Mouse (Mus musculus): Measurements from ENCODE around the gene Tbc1d14. TPM values are rescaled to one million over a fixed set of nuclear protein-coding genes. Genes with fewer than 3 reads are reported as not detected.

Gene Tbc1d14
- total RNA-seq, 1 experiment = 12.5 TPM

- Histone ChIP-seq H3K4me3 (ENCODE audit: insufficient read depth in 1 of 2, low read depth in 1 of 2, low read length in 2 of 2, poor library complexity in 1 of 2, severe bottlenecking in 1 of 2) (no peak overlapping the region), H3K9me3 (ENCODE audit: control insufficient read depth, insufficient read depth, low read depth, low read length) (no peaks in the 10 kb centered on the region), H3K4me1 (ENCODE audit: control insufficient read depth in 2 of 2, insufficient read depth in 2 of 2, low read length in 2 of 2, poor library complexity in 1 of 2) (no peaks in the 10 kb centered on the region), H3K36me3 (ENCODE audit: control insufficient read depth, insufficient read depth, low read length, poor library complexity, severe bottlenecking) (peaks cover 14% of the 10 kb centered on the region), H3K27ac (ENCODE audit: insufficient read depth, low read depth, low read length, poor library complexity, severe bottlenecking) (no peak overlapping the region), H3K9ac (ENCODE audit: insufficient read depth, low read depth, low read length, poor library complexity, severe bottlenecking) (no peak overlapping the region)
- no peak for TF ChIP-seq CHD2 (IDR thresholded peaks at IDR 0.05; ENCODE audit: low read depth, low read length)
- no peak for TF ChIP-seq HCFC1 (IDR thresholded peaks at IDR 0.05; ENCODE audit: borderline replicate concordance, insufficient read depth, low read length)
- no peak for TF ChIP-seq ZNF384 (IDR thresholded peaks at IDR 0.05; ENCODE audit: low read depth, low read length)
- no peak for TF ChIP-seq MAFK (IDR thresholded peaks at IDR 0.05; ENCODE audit: insufficient read depth, low read depth, low read length)
- no peak for TF ChIP-seq ZC3H11A (IDR thresholded peaks at IDR 0.05; ENCODE audit: borderline replicate concordance, low read depth, low read length)
- no peak for DNase-seq (ENCODE audit: low read depth, low spot score)
- in situ Hi-C loops (cut with MboI; ENCODE audit: low sequenced_read_pairs in 2 of 2, unreplicated experiment in 2 of 2) = no loop called here
These were observed 84.7 kb downstream of the Tbc1d14 start for GRCm38 (mm10) chr5:36508351-36508750.

GRCm38 (mm10) chr5:36505643-36506042, 87.4 kb downstream of the Tbc1d14 start:
- H3K4me3 ChIP-seq (ENCODE audit: insufficient read depth in 1 of 2, low read depth in 1 of 2, low read length in 2 of 2, poor library complexity in 1 of 2, severe bottlenecking in 1 of 2) = no peak overlapping the region
- in situ Hi-C loops (cut with MboI; ENCODE audit: low sequenced_read_pairs in 2 of 2, unreplicated experiment in 2 of 2) = no loop called here
- TF ChIP-seq ZNF384 (IDR thresholded peaks at IDR 0.05; ENCODE audit: low read depth, low read length) = no peak
- TF ChIP-seq MAFK (IDR thresholded peaks at IDR 0.05; ENCODE audit: insufficient read depth, low read depth, low read length) = no peak
- no peak for TF ChIP-seq ZC3H11A (IDR thresholded peaks at IDR 0.05; ENCODE audit: borderline replicate concordance, low read depth, low read length)
- TF ChIP-seq HCFC1 (IDR thresholded peaks at IDR 0.05; ENCODE audit: borderline replicate concordance, insufficient read depth, low read length) = no peak
- no peak for TF ChIP-seq CHD2 (IDR thresholded peaks at IDR 0.05; ENCODE audit: low read depth, low read length)
- no peak overlapping the region for H3K27ac ChIP-seq (ENCODE audit: insufficient read depth, low read depth, low read length, poor library complexity, severe bottlenecking)
- no peaks in the 10 kb centered on the region for H3K9me3 ChIP-seq (ENCODE audit: control insufficient read depth, insufficient read depth, low read depth, low read length)
- H3K4me1 ChIP-seq (ENCODE audit: control insufficient read depth in 2 of 2, insufficient read depth in 2 of 2, low read length in 2 of 2, poor library complexity in 1 of 2) = no peaks in the 10 kb centered on the region
- DNase-seq (ENCODE audit: low read depth, low spot score) = no peak
- peaks cover 11% of the 10 kb centered on the region for H3K36me3 ChIP-seq (ENCODE audit: control insufficient read depth, insufficient read depth, low read length, poor library complexity, severe bottlenecking)
- no peak overlapping the region for H3K9ac ChIP-seq (ENCODE audit: insufficient read depth, low read depth, low read length, poor library complexity, severe bottlenecking)

GRCm38 (mm10) chr5:36505235-36505634, 87.8 kb downstream of the Tbc1d14 start:
- Histone ChIP-seq H3K4me1 (ENCODE audit: control insufficient read depth in 2 of 2, insufficient read depth in 2 of 2, low read length in 2 of 2, poor library complexity in 1 of 2) (no peaks in the 10 kb centered on the region), H3K9ac (ENCODE audit: insufficient read depth, low read depth, low read length, poor library complexity, severe bottlenecking) (no peak overlapping the region), H3K27ac (ENCODE audit: insufficient read depth, low read depth, low read length, poor library complexity, severe bottlenecking) (no peak overlapping the region), H3K9me3 (ENCODE audit: control insufficient read depth, insufficient read depth, low read depth, low read length) (no peaks in the 10 kb centered on the region), H3K4me3 (ENCODE audit: insufficient read depth in 1 of 2, low read depth in 1 of 2, low read length in 2 of 2, poor library complexity in 1 of 2, severe bottlenecking in 1 of 2) (no peak overlapping the region), H3K36me3 (ENCODE audit: control insufficient read depth, insufficient read depth, low read length, poor library complexity, severe bottlenecking) (peaks cover 11% of the 10 kb centered on the region)
- no peak for DNase-seq (ENCODE audit: low read depth, low spot score)
- in situ Hi-C loops (cut with MboI; ENCODE audit: low sequenced_read_pairs in 2 of 2, unreplicated experiment in 2 of 2) = no loop called here
- TF ChIP-seq HCFC1 (IDR thresholded peaks at IDR 0.05; ENCODE audit: borderline replicate concordance, insufficient read depth, low read length) (no peak), MAFK (IDR thresholded peaks at IDR 0.05; ENCODE audit: insufficient read depth, low read depth, low read length) (no peak), ZNF384 (IDR thresholded peaks at IDR 0.05; ENCODE audit: low read depth, low read length) (no peak), ZC3H11A (IDR thresholded peaks at IDR 0.05; ENCODE audit: borderline replicate concordance, low read depth, low read length) (no peak), CHD2 (IDR thresholded peaks at IDR 0.05; ENCODE audit: low read depth, low read length) (no peak)

- DNase-seq (ENCODE audit: low read depth, low spot score) = no peak
- TF ChIP-seq ZC3H11A (IDR thresholded peaks at IDR 0.05; ENCODE audit: borderline replicate concordance, low read depth, low read length) (no peak), HCFC1 (IDR thresholded peaks at IDR 0.05; ENCODE audit: borderline replicate concordance, insufficient read depth, low read length) (no peak), CHD2 (IDR thresholded peaks at IDR 0.05; ENCODE audit: low read depth, low read length) (no peak), ZNF384 (IDR thresholded peaks at IDR 0.05; ENCODE audit: low read depth, low read length) (no peak), MAFK (IDR thresholded peaks at IDR 0.05; ENCODE audit: insufficient read depth, low read depth, low read length) (no peak)
- in situ Hi-C loops (cut with MboI; ENCODE audit: low sequenced_read_pairs in 2 of 2, unreplicated experiment in 2 of 2) = no loop called here
- Histone ChIP-seq H3K36me3 (ENCODE audit: control insufficient read depth, insufficient read depth, low read length, poor library complexity, severe bottlenecking) (peaks cover 19% of the 10 kb centered on the region; the same call in 1 of the 2 replicates), H3K4me3 (ENCODE audit: insufficient read depth in 1 of 2, low read depth in 1 of 2, low read length in 2 of 2, poor library complexity in 1 of 2, severe bottlenecking in 1 of 2) (no peak overlapping the region), H3K9me3 (ENCODE audit: control insufficient read depth, insufficient read depth, low read depth, low read length) (no peaks in the 10 kb centered on the region), H3K9ac (ENCODE audit: insufficient read depth, low read depth, low read length, poor library complexity, severe bottlenecking) (no peak overlapping the region), H3K27ac (ENCODE audit: insufficient read depth, low read depth, low read length, poor library complexity, severe bottlenecking) (no peak overlapping the region), H3K4me1 (ENCODE audit: control insufficient read depth in 2 of 2, insufficient read depth in 2 of 2, low read length in 2 of 2, poor library complexity in 1 of 2) (no peaks in the 10 kb centered on the region)
These were observed 98.4 kb downstream of the Tbc1d14 start for GRCm38 (mm10) chr5:36494709-36495108.

- H3K36me3 ChIP-seq (ENCODE audit: control insufficient read depth, insufficient read depth, low read length, poor library complexity, severe bottlenecking) = peaks cover 19% of the 10 kb centered on the region; the same call in 1 of the 2 replicates
- H3K4me1 ChIP-seq (ENCODE audit: control insufficient read depth in 2 of 2, insufficient read depth in 2 of 2, low read length in 2 of 2, poor library complexity in 1 of 2) = no peaks in the 10 kb centered on the region
- in situ Hi-C loops (cut with MboI; ENCODE audit: low sequenced_read_pairs in 2 of 2, unreplicated experiment in 2 of 2) = no loop called here
- TF ChIP-seq MAFK (IDR thresholded peaks at IDR 0.05; ENCODE audit: insufficient read depth, low read depth, low read length) (no peak), ZC3H11A (IDR thresholded peaks at IDR 0.05; ENCODE audit: borderline replicate concordance, low read depth, low read length) (no peak), ZNF384 (IDR thresholded peaks at IDR 0.05; ENCODE audit: low read depth, low read length) (no peak), HCFC1 (IDR thresholded peaks at IDR 0.05; ENCODE audit: borderline replicate concordance, insufficient read depth, low read length) (no peak), CHD2 (IDR thresholded peaks at IDR 0.05; ENCODE audit: low read depth, low read length) (no peak)
- no peak overlapping the region for H3K4me3 ChIP-seq (ENCODE audit: insufficient read depth in 1 of 2, low read depth in 1 of 2, low read length in 2 of 2, poor library complexity in 1 of 2, severe bottlenecking in 1 of 2)
- H3K9ac ChIP-seq (ENCODE audit: insufficient read depth, low read depth, low read length, poor library complexity, severe bottlenecking) = no peak overlapping the region
- H3K27ac ChIP-seq (ENCODE audit: insufficient read depth, low read depth, low read length, poor library complexity, severe bottlenecking) = no peak overlapping the region
- no peaks in the 10 kb centered on the region for H3K9me3 ChIP-seq (ENCODE audit: control insufficient read depth, insufficient read depth, low read depth, low read length)
- no peak for DNase-seq (ENCODE audit: low read depth, low spot score)
These were observed 99.2 kb downstream of the Tbc1d14 start for GRCm38 (mm10) chr5:36493919-36494318.
